Mouse (Mus musculus) adrenal gland, postnatal 10 days (tissue): ENCODE data around the gene Rnf126. TPM values are rescaled to one million over a fixed set of nuclear protein-coding genes. Genes with fewer than 3 reads are reported as not detected.

Experiments used
- DNase-seq: peaks from one replicate; pipeline ENCODE4 v3.0.0; 2021; ENCODE audit warnings: mixed read lengths
- long read RNA-seq, 2 experiments: library from polyadenylated mRNA; stranded (forward); transcript quantifications; one replicate each; pipeline ENCODE4 v2.0.0; 2021
- total RNA-seq, 2 experiments: library from RNA; stranded (reverse); gene quantifications; 2 replicates each; pipeline ENCODE4 v1.2.3; 2021

The Rnf126 gene
- 10 to 100 TPM; 50.8 to 55.1 TPM for total RNA-seq
- long read RNA-seq, experiment 1, transcript Rnf126-201 (9 exons, 1,639 nt) = major isoform, 35 of 50 reads
- long read RNA-seq, experiment 1, partial matches to known transcripts = 12 of 50 reads
- long read RNA-seq, experiment 1, other reads (novel, unspliced or antisense) = 3 of 50 reads
- long read RNA-seq, experiment 2, transcript Rnf126-201 (9 exons, 1,639 nt) = major isoform, 46 of 62 reads
- long read RNA-seq, experiment 2, partial matches to known transcripts = 0 of 62 reads
- long read RNA-seq, experiment 2, other reads (novel, unspliced or antisense) = 16 of 62 reads

- peak; percentile 99 for DNase-seq
Measured at GRCm38 (mm10) chr10:79766508-79767325, at the start of gene Rnf126. TSS of gene Rnf126 (minus strand) at chr10:79766952.

GRCm38 (mm10) chr10:79815671-79816494 lies 49.1 kb upstream of the Rnf126 start:
- DNase-seq = no peak

GRCm38 (mm10) chr10:79814271-79814842 lies 47.6 kb upstream of the Rnf126 start:
- no peak for DNase-seq

- peak; percentile 94 for DNase-seq
Measured at GRCm38 (mm10) chr10:79811736-79812637, 45.2 kb upstream of the Rnf126 start.

GRCm38 (mm10) chr10:79808728-79809127 lies 42.0 kb upstream of the Rnf126 start:
- no peak for DNase-seq

- DNase-seq = peak; percentile 58
Measured at GRCm38 (mm10) chr10:79807826-79808225, 41.1 kb upstream of the Rnf126 start.

GRCm38 (mm10) chr10:79806972-79807371 lies 40.2 kb upstream of the Rnf126 start:
- DNase-seq = no peak

- no peak for DNase-seq
Measured at GRCm38 (mm10) chr10:79806331-79806730, 39.6 kb upstream of the Rnf126 start.

- peak; percentile 56 for DNase-seq
Measured at GRCm38 (mm10) chr10:79805636-79806035, 38.9 kb upstream of the Rnf126 start.

GRCm38 (mm10) chr10:79803716-79804323 lies 37.1 kb upstream of the Rnf126 start:
- peak; percentile 64 for DNase-seq

GRCm38 (mm10) chr10:79802331-79802971 lies 35.7 kb upstream of the Rnf126 start:
- DNase-seq = peak; percentile 88

- peak; percentile 40 for DNase-seq
Measured at GRCm38 (mm10) chr10:79801837-79802236, 35.1 kb upstream of the Rnf126 start.

- no peak for DNase-seq
Measured at GRCm38 (mm10) chr10:79800508-79800907, 33.8 kb upstream of the Rnf126 start.

- DNase-seq = no peak
Measured at GRCm38 (mm10) chr10:79798289-79798928, 31.7 kb upstream of the Rnf126 start.

GRCm38 (mm10) chr10:79797326-79797725 lies 30.6 kb upstream of the Rnf126 start:
- DNase-seq = no peak

- DNase-seq = no peak
Measured at GRCm38 (mm10) chr10:79795905-79796304, 29.2 kb upstream of the Rnf126 start.

GRCm38 (mm10) chr10:79794491-79794931 lies 27.8 kb upstream of the Rnf126 start:
- DNase-seq = peak; percentile 83

GRCm38 (mm10) chr10:79793738-79794490 lies 27.2 kb upstream of the Rnf126 start:
- DNase-seq = no peak
